Mouse (Mus musculus): ENCODE measurements around the gene Kcp.

GRCm38 (mm10) chr6:29522626-29523300 is 15.0 kb upstream of the Kcp start:
- TF ChIP-seq CTCF (IDR thresholded peaks at IDR 0.05; ENCODE audit: low read depth) (no peak), EP300 (optimal IDR thresholded peaks at IDR 0.05) (no peak)
